Mouse (Mus musculus) embryonic fibroblast, embryonic 13.5 days (primary cell): Measurements from ENCODE around the gene Defb15. TPM values are rescaled to one million over a fixed set of nuclear protein-coding genes. Genes with fewer than 3 reads are reported as not detected.
"Not testable (repeated sequence)": the region's sequence is repeated elsewhere in the genome, so short reads cannot be mapped to it uniquely, and the experiment has no call there.

Experiments
- H3K27ac ChIP-seq: 2 replicates; pipeline ENCODE4 v1.5.1; 2012; ENCODE audit warnings: low read length, control low read depth, inconsistent platforms; ENCODE audit not compliant: insufficient read depth
- H3K4me1 ChIP-seq: 2 replicates; pipeline ENCODE4 v1.6.1; 2011; ENCODE audit warnings: low read length; ENCODE audit not compliant: control insufficient read depth, insufficient read depth
- H3K4me3 ChIP-seq: 2 replicates; pipeline ENCODE4 v1.5.1; 2011; ENCODE audit warnings: mild to moderate bottlenecking, control low read depth, low read length; ENCODE audit not compliant: insufficient read depth
- CTCF ChIP-seq: IDR thresholded peaks from 2 replicates; pipeline ENCODE4 v1.5.1; 2011; ENCODE audit warnings: mild to moderate bottlenecking, control low read depth, low read length, moderate library complexity, borderline replicate concordance; ENCODE audit not compliant: insufficient read depth
- POLR2A ChIP-seq: IDR thresholded peaks from 2 replicates; pipeline ENCODE4 v1.6.1; 2011; ENCODE audit warnings: low read depth, mild to moderate bottlenecking, control low read depth, low read length, moderate library complexity
- polyA plus RNA-seq: library from polyadenylated mRNA; stranded (reverse); fragments of >200 nt; gene quantifications from 2 replicates; pipeline ENCODE4 v1.2.4, GENCODE M21; 2011; ENCODE audit warnings: low read depth; ENCODE audit not compliant: missing spikeins, insufficient read length

The Defb15 gene
- polyA plus RNA-seq, 1 experiment = not detected

DNA sequence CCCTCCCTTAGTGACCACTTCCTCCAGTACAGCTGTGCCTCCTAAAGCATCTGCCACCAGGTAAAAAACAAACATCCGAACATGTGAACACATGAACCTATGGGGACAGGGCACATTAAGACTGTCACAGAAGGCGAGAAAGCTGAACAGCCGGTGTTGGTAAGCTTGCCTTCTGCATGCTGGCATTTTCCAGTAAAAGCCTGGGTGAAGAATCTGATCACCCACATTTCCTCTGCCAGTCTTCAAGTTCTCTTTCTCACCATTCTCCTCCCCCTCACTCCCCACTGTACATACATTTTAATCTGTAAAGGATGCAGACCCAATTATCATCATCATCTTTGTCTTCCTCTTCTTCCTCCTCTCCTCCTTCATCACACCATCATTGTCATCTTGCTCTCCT, 16.9 kb downstream of the Defb15 start:
- no peaks in the 10 kb centered on the region for H3K4me1 ChIP-seq
- H3K4me3 ChIP-seq = no peak overlapping the region
- H3K27ac ChIP-seq = no peak overlapping the region
- TF ChIP-seq CTCF (no peak), POLR2A (no peak)

DNA sequence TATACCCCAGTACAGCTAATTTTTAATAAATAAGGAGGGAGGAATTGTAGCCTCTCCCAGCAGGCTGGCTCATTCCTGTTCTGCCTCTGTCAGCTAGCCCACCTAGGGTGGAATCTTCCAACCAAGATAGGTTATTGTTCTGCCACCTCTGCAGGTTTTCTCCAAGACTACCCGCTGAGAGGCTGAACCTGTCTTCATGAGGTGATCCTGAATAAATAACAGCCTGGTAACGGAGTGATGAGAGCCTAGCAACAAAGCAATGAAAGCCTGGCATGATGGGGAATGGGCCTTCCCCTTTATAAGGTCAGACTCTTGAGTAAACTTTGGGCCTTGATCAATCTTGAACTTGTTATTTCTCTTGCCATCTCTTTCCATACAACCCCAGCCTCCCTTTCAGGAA, 20.0 kb downstream of the Defb15 start:
- Histone ChIP-seq H3K4me3 (no peak overlapping the region), H3K4me1 (no peaks in the 10 kb centered on the region), H3K27ac (no peak overlapping the region)
- TF ChIP-seq CTCF = no peak
- TF ChIP-seq POLR2A = no peak

DNA sequence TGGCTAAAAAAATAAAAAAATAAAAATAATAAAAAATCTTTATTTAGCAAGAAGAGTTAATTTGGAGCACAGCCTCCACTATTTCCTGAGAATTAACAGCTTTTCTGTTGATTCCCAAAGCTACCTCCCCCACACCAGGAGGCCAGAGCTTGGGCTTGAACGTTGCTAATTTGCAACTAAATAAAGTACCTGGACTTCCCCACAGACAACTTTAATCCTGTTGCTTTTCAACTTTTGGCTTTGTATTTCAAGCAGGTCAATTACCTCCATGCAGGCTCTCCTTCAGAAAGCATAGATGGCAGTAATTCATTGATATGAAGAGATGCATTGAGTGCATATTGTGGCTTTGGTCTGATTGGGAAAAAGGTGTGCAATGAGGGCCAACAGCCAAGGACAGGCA, 20.6 kb downstream of the Defb15 start:
- Histone ChIP-seq H3K4me1 (no peaks in the 10 kb centered on the region), H3K27ac (no peak overlapping the region), H3K4me3 (no peak overlapping the region)
- TF ChIP-seq CTCF (no peak), POLR2A (no peak)

DNA sequence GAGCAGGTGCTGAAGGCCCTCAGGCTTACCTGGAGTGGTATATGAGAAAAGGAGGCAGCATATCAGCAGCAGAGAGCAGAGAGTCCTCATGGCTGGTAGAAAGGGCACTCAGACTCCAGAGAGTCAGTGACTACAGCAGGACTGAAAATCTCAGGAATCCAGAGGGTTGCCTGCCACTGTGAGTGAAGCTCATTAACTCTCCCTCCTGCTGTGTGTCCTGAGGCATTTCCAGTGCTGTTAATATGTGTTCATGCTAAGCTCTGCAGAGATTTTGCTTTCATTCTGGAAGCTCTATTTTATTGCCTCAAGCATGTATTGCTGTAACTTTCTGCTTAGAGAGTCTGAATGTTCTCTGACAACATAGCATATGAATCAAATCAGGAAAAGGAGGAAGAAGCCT, 26.2 kb downstream of the Defb15 start, which contains the start of gene Defb11:
Gene Defb11, minus strand, starts transcription at position 123 of the 400 bp plus-strand sequence.
- not testable (repeated sequence) for H3K4me3 ChIP-seq, H3K27ac ChIP-seq, H3K4me1 ChIP-seq

DNA sequence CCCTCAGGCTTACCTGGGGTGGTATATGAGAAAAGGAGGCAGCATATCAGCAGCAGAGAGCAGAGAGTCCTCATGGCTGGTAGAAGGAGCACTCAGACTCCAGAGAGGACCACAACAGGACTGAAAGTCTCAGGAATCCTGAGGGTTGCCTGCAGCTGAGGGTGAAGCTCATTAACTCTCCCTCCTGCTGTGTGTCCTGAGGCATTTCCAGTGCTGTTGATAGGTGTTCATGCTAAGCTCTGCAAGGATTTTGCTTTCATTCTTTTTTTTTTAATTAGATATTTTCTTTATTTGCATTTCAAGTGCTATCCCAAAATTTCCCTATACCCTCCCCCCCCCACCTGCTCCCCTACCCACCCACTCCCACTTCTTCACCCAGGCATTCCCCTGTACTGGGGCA, 47.2 kb downstream of the Defb15 start, which contains the start of gene Defb9:
Gene Defb9, minus strand, starts transcription at position 101 of the 400 bp plus-strand sequence.
- H3K4me3 ChIP-seq, H3K27ac ChIP-seq, H3K4me1 ChIP-seq: not testable (repeated sequence)

Other genes with a start within 250 kb of the Defb15 start
- not detected in 2 replicates for gene AY761184, start 229.1 kb downstream of the Defb15 start, polyA plus RNA-seq
- gene Defa24, start 198.2 kb downstream of the Defb15 start, polyA plus RNA-seq = not detected in 2 replicates
- not detected in 2 replicates for gene Defb50, start 109.2 kb downstream of the Defb15 start, polyA plus RNA-seq
- not detected in 2 replicates for gene Defb2, start 92.8 kb downstream of the Defb15 start, polyA plus RNA-seq
- gene Defb10, start 73.8 kb downstream of the Defb15 start, polyA plus RNA-seq = not detected in 2 replicates
- not detected in 2 replicates for gene Defb9, start 47.3 kb downstream of the Defb15 start, polyA plus RNA-seq
- gene Defb11, start 26.3 kb downstream of the Defb15 start, polyA plus RNA-seq = not detected in 2 replicates
- not detected in 2 replicates for gene Defb35, start 5.6 kb upstream of the Defb15 start, polyA plus RNA-seq
- gene Defb13, start 14.1 kb upstream of the Defb15 start, polyA plus RNA-seq = not detected in 2 replicates
- not detected in 2 replicates for gene Fam90a1a, start 26.0 kb upstream of the Defb15 start, polyA plus RNA-seq
- gene Ccdc70, start 37.1 kb upstream of the Defb15 start, polyA plus RNA-seq = not detected in 2 replicates
- gene Atp7b, start 127.6 kb upstream of the Defb15 start, polyA plus RNA-seq = not detected in 2 replicates
- 33.8 and 34.8 TPM in 2 replicates for gene Alg11, start 128.0 kb upstream of the Defb15 start, polyA plus RNA-seq
- gene Nek5, start 192.3 kb upstream of the Defb15 start, polyA plus RNA-seq = not detected in 2 replicates
- gene Nek3, start 233.7 kb upstream of the Defb15 start, polyA plus RNA-seq = 3.7 and 4.3 TPM in 2 replicates